Mouse (Mus musculus) neutrophil, adult 5-6 weeks (primary cell): ENCODE measurements around the gene P4ha1. TPM values are rescaled to one million over a fixed set of nuclear protein-coding genes. Genes with fewer than 3 reads are reported as not detected.

Source experiments
- ATAC-seq: fragments of 151-379, 151-347 bp; 2 replicates; pipeline ENCODE4 v1.8.0; 2017; ENCODE audit warnings: mild to moderate bottlenecking, moderate TSS enrichment; ENCODE audit not compliant: insufficient number of reproducible peaks, poor library complexity, low FRiP score, severe bottlenecking; ENCODE audit errors: extremely low read depth
- total RNA-seq: library from RNA; stranded (forward); fragments of 200-1000 nt; gene quantifications from 2 replicates; pipeline ENCODE4 v1.2.3, GENCODE M21; 2017

Gene P4ha1
- total RNA-seq, 1 experiment from 2014 or later, result 17.1 TPM

DNA sequence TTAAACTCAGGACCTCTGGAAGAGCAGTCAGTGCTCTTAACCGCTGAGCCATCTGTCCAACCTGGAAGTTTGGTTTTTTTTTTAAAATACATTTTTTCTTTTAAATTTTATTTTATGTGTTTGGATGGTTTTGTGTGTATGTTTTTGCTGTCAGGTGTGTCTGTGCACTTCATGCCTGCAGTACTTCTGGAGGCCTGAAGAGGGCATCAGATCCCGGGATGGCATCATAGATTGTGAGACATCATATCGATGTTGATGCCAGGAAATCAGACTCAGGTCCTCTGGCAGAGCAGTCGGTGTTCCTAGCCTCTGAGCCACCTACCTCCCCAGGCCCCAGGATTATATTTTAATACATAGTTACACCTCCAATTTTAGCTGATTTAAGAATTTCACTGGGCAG lies 90.6 kb downstream of the P4ha1 start:
- ATAC-seq, result no peak

DNA sequence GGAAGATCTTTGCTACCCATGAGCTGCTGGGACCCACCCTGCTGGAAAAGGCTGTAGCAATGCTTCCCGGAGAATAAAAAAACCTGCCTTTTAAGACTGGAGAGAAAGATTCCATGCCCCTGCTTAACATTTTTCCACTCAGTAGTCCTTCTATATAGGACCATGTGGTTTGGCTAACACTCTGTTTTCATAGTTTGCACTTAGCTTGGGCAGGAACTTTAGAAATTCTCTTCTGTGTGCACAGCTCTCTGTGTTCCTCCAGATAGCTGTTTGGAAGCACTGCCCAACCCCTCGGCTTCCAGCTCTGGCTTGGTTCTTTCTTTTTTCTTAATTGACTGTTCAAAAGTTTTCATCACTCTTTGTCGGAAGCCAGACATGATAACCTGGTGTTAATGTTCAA lies 93.5 kb downstream of the P4ha1 start:
- no peak for ATAC-seq

- no peak for ATAC-seq
Observed at GRCm38 (mm10) chr10:59419516-59419915, 96.4 kb downstream of the P4ha1 start.

Other genes starting within 250 kb of the P4ha1 start
- 8.5 and 9.8 TPM in 2 replicates for gene Sept10, start 101.4 kb upstream of the P4ha1 start, total RNA-seq
- 10.3 and 15.4 TPM in 2 replicates for gene Sowahc, start 101.3 kb upstream of the P4ha1 start, total RNA-seq
- 2.5 and 4.1 TPM in 2 replicates for gene Gm10273, start 72.3 kb downstream of the P4ha1 start, total RNA-seq
- not detected in 2 replicates for gene Pla2g12b, start 80.4 kb downstream of the P4ha1 start, total RNA-seq
- gene Oit3, start 118.5 kb downstream of the P4ha1 start, total RNA-seq, result 0.35 TPM in 1 of 2 replicates, not detected in the other